Mouse (Mus musculus) embryonic facial prominence, embryonic 14.5 days (tissue): Measurements from ENCODE around the gene St6galnac3. TPM values are rescaled to one million over a fixed set of nuclear protein-coding genes. Genes with fewer than 3 reads are reported as not detected.

ENCODE experiments used
- ATAC-seq: fragments of 200-750 bp; cut with Nextera tagmentation; 2 replicates; pipeline ENCODE4 v1.8.0; 2017; ENCODE audit warnings: low read depth, moderate number of reproducible peaks, moderate TSS enrichment
- DNase-seq: peaks from one replicate; pipeline ENCODE4 v3.0.0-alpha.2; 2015; ENCODE audit warnings: low spot score
- H3K27ac ChIP-seq: fragments of 300-500 bp; sonication (generic); replicated peaks from 2 replicates; pipeline ENCODE4 v1.5.1; 2014; ENCODE audit warnings: low read depth, mild to moderate bottlenecking, low read length, moderate library complexity
- H3K27me3 ChIP-seq: fragments of 300-500 bp; sonication (generic); replicated peaks from 2 replicates; pipeline ENCODE4 v1.6.1; 2014; ENCODE audit warnings: low read length; ENCODE audit not compliant: control insufficient read depth, insufficient read depth
- H3K36me3 ChIP-seq: fragments of 300-500 bp; sonication (generic); 2 replicates; pipeline ENCODE4 v1.6.1; 2014; ENCODE audit warnings: low read length, mixed read lengths; ENCODE audit not compliant: control insufficient read depth, insufficient read depth
- H3K4me1 ChIP-seq: fragments of 300-500 bp; sonication (generic); 2 replicates; pipeline ENCODE4 v1.6.1; 2014; ENCODE audit warnings: antibody characterized with exemption, low read length; ENCODE audit not compliant: control insufficient read depth, insufficient read depth
- H3K4me2 ChIP-seq: fragments of 300-500 bp; sonication (generic); 2 replicates; pipeline ENCODE4 v1.6.1; 2014; ENCODE audit warnings: low read depth, mild to moderate bottlenecking, low read length, moderate library complexity, mixed read lengths
- H3K4me3 ChIP-seq: fragments of 300-500 bp; sonication (generic); 2 replicates; pipeline ENCODE4 v1.5.1; 2014; ENCODE audit warnings: low read depth, mild to moderate bottlenecking, low read length
- H3K9ac ChIP-seq: fragments of 300-500 bp; sonication (generic); 2 replicates; pipeline ENCODE4 v1.6.1; 2014; ENCODE audit warnings: low read depth, mild to moderate bottlenecking, low read length, moderate library complexity, mixed read lengths
- H3K9me3 ChIP-seq: fragments of 300-500 bp; sonication (generic); 2 replicates; pipeline ENCODE4 v1.6.1; 2016; ENCODE audit warnings: low read length; ENCODE audit not compliant: control insufficient read depth
- WGBS: fragments of 180-500 bp; shearing (Covaris S2); extraction: QIAGEN DNeasy Blood & Tissue Kit; methylation state at CpG from one replicate; pipeline ENCODE4 v1.1.7; 2014; 5-methylcytosine and 5-hydroxymethylcytosine counted together
- polyA plus RNA-seq: library from polyadenylated mRNA; unstranded; fragments of >200 nt; fragmentation: Nextera tagmentation; extraction: Ambion mirVana; gene quantifications from 2 replicates; pipeline ENCODE4 v1.2.1, GENCODE M21; 2014

Gene St6galnac3
- polyA plus RNA-seq, 1 experiment from 2014 or later: 30.6 TPM

DNA sequence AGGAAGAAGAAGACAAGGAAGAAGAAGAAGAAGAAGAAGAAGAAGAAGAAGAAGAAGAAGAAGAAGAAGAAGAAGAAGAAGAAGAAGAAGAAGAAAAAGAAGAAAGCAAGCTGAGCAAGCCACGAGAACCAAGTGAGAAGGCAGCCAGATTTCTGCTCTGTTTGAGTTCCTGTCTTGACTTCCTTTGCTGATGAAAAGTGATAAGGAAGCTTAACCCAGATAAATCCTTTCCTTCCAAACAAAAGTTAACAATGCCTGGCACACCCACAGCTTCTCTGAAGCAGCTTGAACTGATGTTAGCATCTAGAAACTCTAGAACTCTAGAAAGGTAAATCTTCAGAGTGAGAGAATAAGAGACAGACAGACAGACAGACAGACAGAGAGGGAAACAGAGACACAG is 14.4 kb downstream of the St6galnac3 start:
- H3K9ac ChIP-seq: no peak overlapping the region
- no peak overlapping the region for H3K4me3 ChIP-seq
- H3K36me3 ChIP-seq: no peaks in the 10 kb centered on the region
- WGBS: 62% methylated on average over 1 of the region's 1 CpGs
- DNase-seq: no peak
- ATAC-seq: no peak
- no peaks in the 10 kb centered on the region for H3K27me3 ChIP-seq
- no peak overlapping the region for H3K4me2 ChIP-seq
- H3K4me1 ChIP-seq: peaks cover 10% of the 10 kb centered on the region
- H3K27ac ChIP-seq: no peak overlapping the region
- H3K9me3 ChIP-seq: peaks cover 6% of the 10 kb centered on the region

GRCm38 (mm10) chr3:153707687-153708086 is 17.3 kb downstream of the St6galnac3 start:
- H3K9me3 ChIP-seq: no peaks in the 10 kb centered on the region
- H3K4me3 ChIP-seq: no peak overlapping the region
- peaks cover 4% of the 10 kb centered on the region; the same call in 1 of the 2 replicates for H3K4me1 ChIP-seq
- H3K9ac ChIP-seq: no peak overlapping the region
- DNase-seq: no peak
- no peaks in the 10 kb centered on the region for H3K36me3 ChIP-seq
- H3K27ac ChIP-seq: no peak overlapping the region
- WGBS: 79% methylated on average over 6 of the region's 6 CpGs
- H3K4me2 ChIP-seq: no peak overlapping the region
- no peaks in the 10 kb centered on the region for H3K27me3 ChIP-seq
- ATAC-seq: no peak

DNA sequence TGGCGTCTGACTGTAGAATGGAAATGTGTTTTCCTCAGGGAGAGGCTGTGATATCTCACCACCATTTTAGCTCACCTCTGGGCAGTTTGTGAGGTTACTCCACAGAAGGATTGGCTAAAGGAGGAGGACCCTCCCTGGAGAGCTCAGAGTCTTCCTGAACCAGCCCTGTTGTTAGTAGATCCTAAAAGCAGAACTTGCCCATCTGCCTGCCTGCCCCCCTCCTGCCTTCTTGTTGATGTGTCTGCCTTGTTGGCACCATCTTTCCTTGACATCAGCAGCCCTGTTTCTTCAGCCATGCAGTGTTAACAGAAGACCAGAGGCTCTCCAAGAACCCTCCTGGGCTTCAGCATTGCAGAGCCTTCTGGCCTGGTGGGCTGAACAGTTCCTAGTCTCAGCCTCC is 18.1 kb downstream of the St6galnac3 start:
- 79% methylated on average over 1 of the region's 1 CpGs for WGBS
- Histone ChIP-seq H3K36me3 (no peaks in the 10 kb centered on the region), H3K9ac (no peak overlapping the region), H3K4me3 (no peak overlapping the region), H3K4me2 (no peak overlapping the region), H3K27me3 (no peaks in the 10 kb centered on the region), H3K27ac (no peak overlapping the region), H3K9me3 (no peaks in the 10 kb centered on the region), H3K4me1 (peaks cover 10% of the 10 kb centered on the region; the same call in 1 of the 2 replicates)
- no peak for DNase-seq
- ATAC-seq: no peak

DNA sequence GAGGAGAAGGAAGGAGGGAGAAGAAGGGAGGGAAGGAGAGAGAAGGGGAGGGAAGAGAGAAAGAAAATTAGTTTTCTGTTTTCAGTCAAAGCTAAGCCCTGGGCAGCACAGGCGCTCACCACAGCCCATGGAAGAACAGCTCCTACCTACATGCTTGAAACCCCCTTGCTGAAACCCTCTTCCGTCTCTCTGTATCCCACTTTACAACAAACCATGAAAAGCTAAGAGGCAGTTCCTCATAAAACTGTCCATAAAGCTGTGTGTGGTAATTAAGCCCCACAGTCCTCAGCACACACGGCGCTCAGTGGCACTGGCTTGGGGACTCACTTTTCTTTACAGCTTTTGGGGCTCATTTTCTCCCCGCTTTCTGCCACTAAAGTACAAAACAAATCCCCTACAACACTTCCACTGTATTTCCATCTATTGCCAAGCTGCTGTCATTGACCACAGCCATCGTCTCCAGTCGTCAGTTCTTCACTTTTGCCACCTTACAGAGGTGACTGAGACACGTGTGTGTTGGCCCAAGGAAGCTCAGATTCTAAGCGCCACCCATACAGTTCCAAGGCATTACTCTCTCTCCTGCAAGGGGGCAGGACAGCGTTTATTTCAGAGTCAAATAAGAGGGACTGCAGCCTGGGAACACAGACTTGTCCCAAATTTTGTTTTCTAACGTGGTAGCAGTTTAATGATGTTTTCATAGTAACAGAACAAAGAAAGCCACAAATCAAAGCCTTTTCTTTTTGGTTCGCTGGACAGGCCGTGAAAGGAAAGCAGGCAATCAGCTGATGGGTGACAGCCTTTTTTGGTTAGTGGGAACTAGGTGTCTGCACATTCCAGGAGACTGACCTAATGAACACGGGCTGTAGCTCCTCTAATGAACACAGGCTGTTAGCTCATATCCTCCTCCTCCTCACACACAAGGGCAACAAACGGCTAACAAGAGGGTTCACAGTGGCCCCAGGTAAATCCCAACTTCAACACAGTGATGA is 22.9 kb downstream of the St6galnac3 start:
- no peaks in the 10 kb centered on the region for H3K27me3 ChIP-seq
- H3K4me1 ChIP-seq: peaks cover 28% of the 10 kb centered on the region
- no peak overlapping the region for H3K4me2 ChIP-seq
- H3K9ac ChIP-seq: no peak overlapping the region
- DNase-seq (no peak), ATAC-seq (no peak)
- H3K4me3 ChIP-seq: no peak overlapping the region
- no peak overlapping the region for H3K27ac ChIP-seq
- no peaks in the 10 kb centered on the region for H3K9me3 ChIP-seq
- H3K36me3 ChIP-seq: no peaks in the 10 kb centered on the region
- 41% methylated on average over 15 of the region's 15 CpGs for WGBS

- Histone ChIP-seq H3K4me1 (peaks cover 26% of the 10 kb centered on the region), H3K4me2 (no peak overlapping the region), H3K36me3 (no peaks in the 10 kb centered on the region), H3K27ac (no peak overlapping the region), H3K9ac (no peak overlapping the region), H3K4me3 (no peak overlapping the region), H3K27me3 (no peaks in the 10 kb centered on the region), H3K9me3 (no peaks in the 10 kb centered on the region)
- WGBS: 41% methylated on average over 7 of the region's 7 CpGs
- DNase-seq (no peak), ATAC-seq (no peak)
Measured at GRCm38 (mm10) chr3:153701172-153701571, 23.8 kb downstream of the St6galnac3 start.

GRCm38 (mm10) chr3:153699086-153699485 is 25.9 kb downstream of the St6galnac3 start:
- no peak for ATAC-seq

DNA sequence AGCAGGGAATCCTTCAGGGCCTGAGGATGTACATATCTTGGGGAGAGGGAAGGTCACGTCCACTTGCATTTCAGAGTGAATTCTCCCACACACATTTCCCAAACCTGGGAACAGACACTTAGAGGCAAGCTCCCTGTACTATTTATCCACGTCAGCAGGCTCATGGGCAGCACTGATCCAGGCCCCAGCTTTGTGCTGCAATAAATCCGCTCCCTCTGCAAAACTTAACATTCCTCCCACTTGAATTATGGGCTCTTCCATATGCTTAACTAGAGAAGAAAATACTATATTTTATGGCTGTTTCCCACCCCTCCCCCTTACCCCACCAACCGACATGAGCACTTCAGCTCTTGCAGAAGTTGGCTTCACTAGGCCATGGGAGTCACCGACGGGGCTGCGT is 32.0 kb downstream of the St6galnac3 start:
- Histone ChIP-seq H3K9ac (no peak overlapping the region), H3K27me3 (no peaks in the 10 kb centered on the region), H3K27ac (no peak overlapping the region; the same call in 1 of the 2 replicates), H3K4me1 (peaks cover 22% of the 10 kb centered on the region), H3K9me3 (no peaks in the 10 kb centered on the region), H3K4me3 (no peak overlapping the region), H3K36me3 (no peaks in the 10 kb centered on the region), H3K4me2 (no peak overlapping the region)
- WGBS: 55% methylated on average over 7 of the region's 7 CpGs
- DNase-seq (no peak), ATAC-seq (no peak)

More at GRCm38 (mm10) chr3:153699086-153699485, 25.9 kb downstream of the St6galnac3 start:
- Histone ChIP-seq H3K36me3 (no peaks in the 10 kb centered on the region), H3K4me3 (no peak overlapping the region), H3K9ac (no peak overlapping the region), H3K9me3 (no peaks in the 10 kb centered on the region), H3K4me1 (peaks cover 26% of the 10 kb centered on the region), H3K27me3 (no peaks in the 10 kb centered on the region), H3K27ac (no peak overlapping the region), H3K4me2 (no peak overlapping the region)
- 72% methylated on average over 8 of the region's 8 CpGs for WGBS
- DNase-seq: no peak

GRCm38 (mm10) chr3:153692206-153692813 is 32.7 kb downstream of the St6galnac3 start:
- ATAC-seq (no peak), DNase-seq (no peak)
- no peaks in the 10 kb centered on the region for H3K36me3 ChIP-seq
- no peak overlapping the region for H3K9ac ChIP-seq
- no peak overlapping the region for H3K27ac ChIP-seq
- H3K4me2 ChIP-seq: no peak overlapping the region
- whole genome bisulfite sequencing: 26% methylated on average over 11 of the region's 11 CpGs
- peaks cover 22% of the 10 kb centered on the region for H3K4me1 ChIP-seq
- H3K9me3 ChIP-seq: no peaks in the 10 kb centered on the region
- H3K4me3 ChIP-seq: no peak overlapping the region
- H3K27me3 ChIP-seq: no peaks in the 10 kb centered on the region
